In the genomic region with DNA sequence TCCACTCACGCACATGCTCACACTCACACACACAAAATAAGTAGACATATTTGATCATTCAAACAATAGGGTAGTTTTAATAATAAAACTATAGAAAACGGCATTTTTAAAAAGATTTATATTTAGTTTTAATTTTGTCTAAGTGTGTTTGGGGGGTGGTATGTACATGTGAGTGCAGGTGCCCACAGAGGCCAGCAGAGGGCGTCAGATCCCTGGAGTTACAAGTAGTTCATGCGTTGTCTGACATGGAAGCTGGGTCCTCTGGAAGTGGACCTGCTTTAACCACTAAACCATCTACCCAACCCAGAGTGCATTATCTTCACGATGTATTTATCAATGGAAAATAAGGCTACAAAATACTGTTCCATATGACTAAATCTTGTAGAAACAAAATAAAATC, we compare ENCODE assay signal across 8 mouse cellular contexts. TPM values are rescaled to one million over a fixed set of nuclear protein-coding genes. Genes with fewer than 3 reads are reported as not detected.
DNase-seq lines count a peak whose midpoint lies in the region; TF ChIP-seq lines count a peak whose summit lies in the region.

No protein-coding gene starts in this region.

- 68% methylated on average over 5 of the region's 5 CpGs for WGBS in bone marrow, adult 2 months
- 66% methylated on average over 5 of the region's 5 CpGs for WGBS in small intestine, adult 2 months

- TF ChIP-seq POLR2A in bone marrow, adult 2 months (IDR thresholded peaks at IDR 0.05; ENCODE audit: borderline replicate concordance, control insufficient read depth, low read depth, low read length) = no peak
- TF ChIP-seq POLR2A in small intestine, adult 2 months (IDR thresholded peaks at IDR 0.05; ENCODE audit: low read depth, low read length) = no peak

- H3K36me3 ChIP-seq in small intestine, adult 2 months (ENCODE audit: control insufficient read depth, insufficient read depth, low read length) = no peaks in the 10 kb centered on the region

- no peaks in the 10 kb centered on the region for H3K4me1 ChIP-seq in bone marrow, adult 2 months (ENCODE audit: control insufficient read depth, insufficient read depth, low read length)
- no peaks in the 10 kb centered on the region for H3K4me1 ChIP-seq in small intestine, adult 2 months (ENCODE audit: control insufficient read depth, insufficient read depth, insufficient read length, low read length)

- no peak overlapping the region for H3K4me3 ChIP-seq in bone marrow, adult 2 months (replicated peaks; ENCODE audit: control insufficient read depth, low read depth, low read length)
- no peak overlapping the region for H3K4me3 ChIP-seq in small intestine, adult 2 months (ENCODE audit: low read depth, low read length)

- TF ChIP-seq CTCF in bone marrow, adult 2 months (IDR thresholded peaks at IDR 0.05; ENCODE audit: control insufficient read depth, insufficient read depth, low read length) = peak; percentile 66
- peak; percentile 42; the same call in 1 of the 2 replicates for TF ChIP-seq CTCF in small intestine, adult 2 months (IDR thresholded peaks at IDR 0.05; ENCODE audit: extremely low read depth, insufficient read length, insufficient replicate concordance, low read depth, low read length)

- peak; percentile 63 for DNase-seq in gastrocnemius, adult 18-20 months (ENCODE audit: low spot score)
- no peak for DNase-seq in gastrocnemius, postnatal 25 days
- peak; percentile 10 for DNase-seq in retina, embryonic 14.5 days (ENCODE audit: low spot score)
- no peak for DNase-seq in retina, postnatal 1 day
- DNase-seq in frontal cortex, adult 2 months (ENCODE audit: extremely low spot score in 1 of 2, low spot score in 1 of 2) = no peak
- DNase-seq in layer of hippocampus, adult 18-20 months (ENCODE audit: low spot score in 2 of 2) = no peak

- no peak overlapping the region for H3K27ac ChIP-seq in bone marrow, adult 2 months (ENCODE audit: control insufficient read depth, insufficient read depth, low read depth, low read length, poor library complexity)
- no peak overlapping the region for H3K27ac ChIP-seq in small intestine, adult 2 months (ENCODE audit: insufficient read depth, low read depth, low read length)

- H3K27me3 ChIP-seq in small intestine, adult 2 months (ENCODE audit: control insufficient read depth, insufficient read depth, low read length) = no peaks in the 10 kb centered on the region

RNA-seq across cellular contexts. Expression of a gene that starts 7.0 kb away (rescaled TPM):
- 10 to 100 TPM in 1 of 2 experiments, 1 to 10 TPM in 1; 5.7 to 10.1 TPM for total RNA-seq in gastrocnemius, adult 18-20 months (2021)
- total RNA-seq in gastrocnemius, postnatal 25 days (2021) = 1 to 10 TPM; 7.4 to 8.9 TPM
- polyA plus RNA-seq in bone marrow, adult 2 months (2011; ENCODE audit: insufficient read depth, insufficient read length, low replicate concordance, missing spikeins) = 0.67 TPM in 1 of 2 replicates, not detected in the other
- polyA plus RNA-seq in small intestine, adult 2 months (2012; rRNA removed) = 0.51 and 0.70 TPM in 2 replicates
- polyA plus RNA-seq in frontal cortex, adult 2 months (2012; rRNA removed) = 3.2 TPM in 2 replicates
- 10 to 100 TPM in 1 of 2 experiments, 1 to 10 TPM in 1; 8.4 to 11.4 TPM for total RNA-seq in layer of hippocampus, adult 18-20 months (2021)

RNA-seq across cellular contexts. Expression of a gene that starts 28.6 kb away (rescaled TPM):
- under 1 TPM in 1 of 2 experiments, not detected in 1; 0.23 TPM for total RNA-seq in gastrocnemius, adult 18-20 months (2021)
- total RNA-seq in gastrocnemius, postnatal 25 days (2021) = under 1 TPM; 0.35 to 0.43 TPM
- polyA plus RNA-seq in bone marrow, adult 2 months (2011; ENCODE audit: insufficient read depth, insufficient read length, low replicate concordance, missing spikeins) = 1.7 and 4.8 TPM in 2 replicates
- not detected in 2 replicates for polyA plus RNA-seq in small intestine, adult 2 months (2012; rRNA removed)
- 12.0 and 12.2 TPM in 2 replicates for polyA plus RNA-seq in frontal cortex, adult 2 months (2012; rRNA removed)
- total RNA-seq in layer of hippocampus, adult 18-20 months (2021) = 10 to 100 TPM in 1 of 2 experiments, 1 to 10 TPM in 1; 9.0 to 13.3 TPM

RNA-seq across cellular contexts. Expression of a gene that starts 28.8 kb away (rescaled TPM):
- under 1 TPM; 0.50 to 0.57 TPM for total RNA-seq in gastrocnemius, adult 18-20 months (2021)
- total RNA-seq in gastrocnemius, postnatal 25 days (2021) = under 1 TPM; 0.43 to 0.51 TPM
- 2.9 and 3.4 TPM in 2 replicates for polyA plus RNA-seq in bone marrow, adult 2 months (2011; ENCODE audit: insufficient read depth, insufficient read length, low replicate concordance, missing spikeins)
- polyA plus RNA-seq in small intestine, adult 2 months (2012; rRNA removed) = 0.11 and 0.14 TPM in 2 replicates
- polyA plus RNA-seq in frontal cortex, adult 2 months (2012; rRNA removed) = 2.7 and 2.9 TPM in 2 replicates
- total RNA-seq in layer of hippocampus, adult 18-20 months (2021) = 1 to 10 TPM; 5.2 to 6.3 TPM

Comparison
In these comparisons a context has a peak if more than half of its experiments do, and no peak if none do; other contexts are left out.
1. DNase-seq: peak in gastrocnemius, adult 18-20 months (single experiment) and retina, embryonic 14.5 days (single experiment); none in gastrocnemius, postnatal 25 days (single experiment), retina, postnatal 1 day (single experiment), frontal cortex, adult 2 months (0 of 2) and layer of hippocampus, adult 18-20 months (0 of 2).
2. RNA of a gene that starts 28.6 kb away (total RNA-seq): 9.0 to 13.3 TPM in layer of hippocampus, adult 18-20 months; 0.35 to 0.43 TPM in gastrocnemius, postnatal 25 days and 0.23 TPM in gastrocnemius, adult 18-20 months; every median in the first group is over 4 times any median in the second.